Mouse (Mus musculus) MEL-GATA-1-ER (cell line): Measurements from ENCODE around the gene Themis3.

ENCODE experiments used
- DNase-seq: peaks from one replicate; pipeline ENCODE4 v3.0.0-alpha.2; 2012; ENCODE audit warnings: low read depth; ENCODE audit errors: extremely low read depth

Themis3 gene

DNA sequence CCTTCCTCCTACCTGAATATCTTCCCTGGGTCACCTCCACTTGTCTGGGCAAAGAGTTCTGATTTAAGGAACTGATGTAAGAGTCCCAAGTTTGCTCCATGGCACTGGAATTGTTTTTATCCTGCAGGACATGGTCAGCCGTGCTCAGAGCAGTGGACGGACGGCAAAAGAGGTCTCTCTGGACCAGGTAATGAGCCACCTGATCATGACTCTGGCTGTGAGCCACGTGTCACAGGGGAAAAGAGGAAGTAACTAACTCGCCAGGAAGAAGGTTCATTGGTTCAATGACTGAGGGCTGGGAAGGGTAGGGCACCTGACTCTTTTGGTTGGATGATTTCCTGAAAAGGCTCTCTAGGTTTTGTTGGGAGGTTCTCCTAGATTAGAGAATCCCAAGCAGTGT is at the start of gene Themis3:
Themis3 (minus strand) TSS at position 187 of the 400 bp plus-strand sequence.
- no peak for DNase-seq

DNA sequence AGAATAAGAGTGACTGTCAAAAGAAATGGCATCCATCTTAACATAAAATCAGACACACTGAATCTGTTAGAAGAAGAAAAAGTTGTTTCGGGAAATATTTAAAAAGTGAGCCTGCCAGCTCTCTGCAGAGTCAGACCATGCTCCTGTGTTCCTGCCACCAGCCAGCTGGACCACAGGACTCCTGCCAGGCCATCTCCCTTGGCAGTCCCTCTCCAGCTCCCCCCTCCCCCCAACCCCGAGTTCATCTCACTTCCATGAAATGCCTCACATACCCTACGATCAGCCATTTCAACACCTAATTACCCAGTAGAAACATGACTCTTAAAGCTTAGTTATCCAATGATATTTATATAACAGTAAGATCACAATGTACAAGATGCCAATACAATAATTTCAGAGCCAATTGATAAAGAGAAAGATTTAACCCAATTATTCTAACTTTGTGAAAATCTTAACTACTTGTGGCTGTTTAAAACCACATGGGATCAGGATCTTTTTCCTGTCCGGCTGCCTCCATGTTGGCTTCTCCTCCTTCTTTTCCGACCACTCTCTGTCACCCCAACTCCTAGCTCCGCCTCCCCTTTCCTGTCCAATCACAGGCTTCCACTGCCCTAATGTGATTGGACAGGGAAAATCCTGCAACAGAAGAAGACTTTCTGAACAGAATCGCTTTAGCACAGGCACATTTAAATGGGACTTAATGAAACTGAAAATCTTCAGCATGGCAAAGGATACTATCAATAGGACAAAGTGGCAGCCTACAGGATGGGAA is 43.7 kb upstream of the Themis3 start:
- no peak for DNase-seq

DNA sequence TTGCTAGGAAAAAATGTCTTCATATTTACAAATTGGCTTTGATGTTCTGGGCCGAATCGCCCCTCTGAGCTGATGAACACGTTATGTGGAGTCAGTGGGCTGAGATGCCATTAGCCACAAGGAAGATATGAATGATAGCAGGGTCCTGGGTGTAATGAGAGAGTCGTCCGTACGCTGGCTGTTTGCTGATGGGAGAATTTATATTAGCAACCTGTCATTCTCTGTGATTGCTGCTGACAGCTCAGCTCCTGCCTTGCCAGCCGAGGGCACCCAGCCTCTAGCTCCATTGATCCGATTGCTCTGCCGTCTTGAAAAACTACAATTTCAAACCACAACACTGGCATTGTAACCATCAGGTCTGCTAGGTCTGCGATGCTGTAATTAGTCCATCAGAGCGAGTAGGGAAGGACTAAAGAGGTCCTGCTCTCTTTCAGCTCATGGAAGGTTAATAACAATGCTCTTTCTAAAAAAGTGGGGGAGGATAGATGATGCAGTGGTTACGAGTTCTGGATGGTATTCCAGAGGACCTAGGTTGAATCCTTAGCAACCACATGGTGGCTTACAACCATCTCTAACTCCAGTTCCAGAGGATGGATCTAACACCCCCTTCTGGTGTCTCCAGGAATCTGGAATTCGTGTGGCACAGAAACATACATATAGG is 25.7 kb upstream of the Themis3 start:
- DNase-seq = no peak

DNA sequence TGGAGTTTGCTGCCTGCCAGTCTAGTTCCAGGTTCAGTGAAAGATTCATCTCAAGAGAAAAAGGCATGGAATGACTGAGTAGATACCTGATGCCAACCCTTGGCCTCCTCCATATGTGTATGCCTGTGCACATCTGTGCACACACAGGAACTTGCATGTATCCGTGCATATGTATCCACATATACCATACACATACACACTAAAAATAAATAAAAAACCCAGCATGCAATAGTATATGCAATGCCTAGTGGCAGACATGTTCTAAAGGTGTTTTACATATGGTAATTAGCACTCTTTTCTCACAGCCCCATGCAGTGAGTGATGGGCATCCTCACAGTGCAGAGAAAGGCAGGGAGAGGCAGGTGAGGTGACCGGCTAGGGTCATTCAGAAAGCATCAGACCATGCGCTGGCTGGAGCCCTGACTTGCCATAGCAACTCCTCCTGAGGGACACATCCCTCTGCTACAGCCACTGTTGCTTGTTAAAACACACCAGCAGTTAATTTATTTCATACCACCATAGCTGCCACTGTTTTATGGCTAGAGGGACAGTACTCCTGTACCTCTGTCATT is 24.9 kb upstream of the Themis3 start:
- no peak for DNase-seq

DNA sequence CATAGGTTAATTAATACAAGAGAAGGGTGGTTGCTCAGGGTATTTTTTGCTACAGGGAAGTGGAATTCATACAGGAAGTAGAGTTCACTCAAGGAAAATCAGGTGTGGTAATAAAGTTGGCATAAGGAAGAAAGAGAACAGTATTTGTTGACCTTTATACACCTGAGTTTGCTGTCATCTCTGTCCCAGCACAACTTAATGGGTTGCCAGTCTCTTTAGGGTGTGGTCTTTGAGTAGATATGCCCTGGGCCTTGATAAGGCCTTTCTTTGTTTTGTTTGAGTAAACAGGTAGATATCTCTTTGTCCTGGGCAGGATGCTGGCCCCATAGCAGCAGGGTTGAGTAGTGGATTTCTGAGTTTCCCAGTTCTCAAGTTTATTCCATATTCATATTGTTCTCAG is 15.6 kb upstream of the Themis3 start:
- no peak for DNase-seq

DNA sequence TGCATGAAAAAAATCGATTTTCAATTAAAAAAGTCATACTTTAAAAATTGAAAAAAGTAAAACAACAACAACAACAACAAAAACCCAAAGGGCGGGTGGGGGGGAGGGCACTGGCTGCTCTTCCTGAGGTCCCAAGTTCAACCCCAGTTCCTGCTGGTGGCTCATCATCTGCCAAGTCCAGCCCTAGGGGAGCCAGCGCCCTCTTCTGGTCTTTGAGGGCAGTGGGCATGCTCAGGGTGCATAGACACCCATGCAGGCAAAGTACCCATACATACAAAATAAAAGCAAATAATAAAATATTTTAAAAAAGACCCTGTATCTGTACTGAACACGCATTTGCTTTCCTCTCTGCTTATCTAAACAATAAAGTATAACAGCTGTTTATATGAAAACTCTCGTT is 10.5 kb upstream of the Themis3 start:
- no peak for DNase-seq

DNA sequence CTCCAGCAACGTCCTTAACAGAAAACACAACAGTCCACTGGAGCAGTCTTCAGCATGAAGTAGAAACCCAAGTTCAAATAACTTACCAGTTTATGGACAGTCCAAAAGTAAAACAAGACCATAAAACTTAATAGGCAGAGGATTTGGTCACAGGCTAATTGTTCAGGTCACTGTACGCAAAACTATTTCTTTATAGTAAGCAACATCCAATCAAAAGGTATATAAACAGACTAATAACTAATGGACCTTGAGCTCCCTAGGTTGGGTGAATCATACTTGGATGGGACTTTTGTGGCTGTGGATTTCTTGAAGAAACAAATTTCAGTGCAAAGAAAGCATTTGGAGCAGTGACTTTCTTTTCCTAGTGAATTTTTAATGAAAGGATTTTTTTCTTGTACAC is 6.8 kb upstream of the Themis3 start:
- no peak for DNase-seq

DNA sequence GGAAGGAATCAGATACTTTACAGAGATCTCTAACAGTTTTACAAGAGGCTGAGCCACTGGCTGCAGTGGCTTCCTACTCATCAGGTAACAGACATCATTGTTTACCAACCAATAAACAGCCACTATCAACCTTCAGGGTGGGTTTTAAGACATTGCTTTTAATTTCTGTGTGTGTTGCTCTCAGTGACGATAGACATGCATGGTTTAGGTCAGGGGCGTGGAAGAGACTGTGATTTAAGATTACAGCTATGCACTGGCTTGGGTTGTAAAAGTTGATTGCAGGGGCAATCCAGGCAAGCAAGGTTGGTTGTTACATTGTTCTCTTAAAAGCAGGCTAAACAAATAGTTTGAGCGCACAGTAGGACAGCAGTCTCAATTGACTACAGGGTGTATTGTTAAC is 1.4 kb upstream of the Themis3 start:
- no peak for DNase-seq

DNA sequence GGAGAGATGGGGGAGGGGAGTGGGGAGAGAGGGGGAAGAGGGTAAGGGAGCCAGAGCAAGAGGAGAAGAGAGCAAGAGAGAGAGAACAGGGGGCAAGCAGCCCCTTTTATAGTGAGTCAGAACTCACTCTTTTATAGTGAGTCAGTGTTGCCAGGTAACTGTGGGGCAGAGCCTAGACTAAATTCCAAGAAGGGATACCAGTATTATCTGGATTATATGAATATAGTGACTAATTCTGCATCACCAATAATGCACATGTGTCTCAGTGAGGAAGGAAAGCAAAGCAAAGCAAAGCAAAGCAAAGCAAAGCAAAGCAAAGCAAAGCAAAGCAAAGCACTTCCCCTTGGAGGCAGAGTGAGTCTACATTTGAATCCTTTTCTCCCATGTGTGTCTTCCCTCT is 835 bp upstream of the Themis3 start:
- DNase-seq = no peak

DNA sequence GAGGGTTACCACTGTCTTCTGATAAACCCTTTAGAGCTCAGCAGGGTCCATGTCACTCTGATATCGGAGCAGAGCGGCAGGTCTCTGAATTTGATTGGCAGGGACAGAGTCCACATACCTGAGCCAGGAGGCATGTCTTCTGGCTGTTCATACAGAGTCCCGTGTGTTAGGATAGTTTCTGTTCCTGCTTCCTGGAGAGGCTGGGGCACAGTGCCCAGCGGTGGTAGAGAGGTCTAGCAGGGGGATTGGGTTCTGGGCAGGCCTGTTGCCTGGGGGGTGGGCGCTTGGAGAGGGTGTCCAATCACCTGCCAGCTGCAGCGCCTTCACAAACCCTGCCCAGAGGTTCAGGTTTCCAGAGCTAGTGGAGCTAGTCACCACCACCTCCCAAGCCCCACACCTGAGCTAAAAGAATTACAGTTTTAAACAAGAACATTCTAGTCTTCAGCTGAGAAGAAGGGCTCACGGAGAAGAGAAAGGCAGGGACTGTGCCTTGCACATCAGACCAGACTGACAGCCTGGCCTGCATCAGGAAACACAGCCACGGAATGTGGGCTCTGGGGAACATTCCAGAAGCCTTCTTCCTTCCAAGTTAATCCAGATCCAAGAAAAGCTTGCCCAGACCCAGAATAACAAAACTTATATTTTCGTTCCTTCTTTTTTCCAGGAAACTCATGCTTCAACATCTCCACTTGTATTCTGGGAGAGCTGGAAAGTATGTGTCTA is 3.9 kb downstream of the Themis3 start:
- DNase-seq = no peak

DNA sequence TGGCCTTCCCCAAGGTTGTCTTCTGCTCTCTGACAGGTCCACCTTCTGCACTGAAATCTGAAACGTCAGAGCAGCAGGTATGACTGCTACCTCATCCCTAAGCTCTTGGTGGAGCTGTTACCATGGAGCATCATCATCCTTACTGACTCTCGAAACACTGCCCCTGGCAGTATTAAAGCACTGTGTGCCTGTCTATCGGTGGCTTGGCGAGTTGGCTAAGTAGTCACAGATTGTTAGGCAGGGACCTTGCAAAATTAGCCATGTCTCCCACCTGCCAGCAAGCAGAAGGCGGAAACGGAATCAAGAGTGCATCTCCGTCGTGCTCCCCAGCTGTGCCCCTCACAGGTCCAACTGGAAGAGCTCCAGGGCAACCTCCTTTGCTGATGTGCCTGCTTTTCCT is 4.6 kb downstream of the Themis3 start:
- no peak for DNase-seq

DNA sequence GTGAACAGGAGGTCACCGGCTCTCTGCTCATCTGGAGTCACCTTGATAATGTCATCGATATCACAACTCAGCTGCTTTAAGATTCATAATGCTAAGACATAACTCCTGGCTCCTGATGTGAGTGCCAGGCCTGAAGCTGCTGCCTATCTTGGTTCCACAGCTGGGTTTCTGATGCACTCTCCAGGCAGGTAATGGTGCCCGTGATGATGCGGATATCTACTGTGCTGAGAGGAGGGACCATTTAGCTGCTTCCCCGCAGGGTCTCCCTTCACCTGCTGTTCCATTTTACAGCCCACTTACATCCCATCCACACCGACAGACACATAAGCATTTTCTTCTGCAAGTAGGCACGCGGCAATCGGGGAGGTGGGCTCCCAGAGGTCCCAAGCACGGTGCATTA is 7.7 kb downstream of the Themis3 start:
- DNase-seq = no peak

DNA sequence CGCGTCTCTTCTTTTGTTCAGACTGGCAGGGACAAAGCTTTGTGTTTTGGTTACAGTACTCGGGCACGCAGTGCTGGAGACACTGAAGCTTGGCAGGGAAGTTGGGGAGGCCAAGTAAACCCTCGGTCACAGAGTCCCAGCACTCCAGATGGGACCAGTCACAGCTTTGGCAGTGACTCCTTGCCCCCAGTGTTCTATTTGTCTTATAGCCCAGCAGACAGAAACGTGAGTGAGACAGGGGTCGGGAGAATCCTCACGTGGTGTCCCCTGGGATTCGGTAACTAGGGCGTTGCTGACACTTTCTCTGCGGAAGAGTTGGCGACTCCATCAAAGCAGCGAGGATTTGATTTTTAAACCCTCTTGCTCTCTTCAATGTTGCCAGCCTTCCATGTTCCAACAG is 8.3 kb downstream of the Themis3 start:
- DNase-seq = no peak

DNA sequence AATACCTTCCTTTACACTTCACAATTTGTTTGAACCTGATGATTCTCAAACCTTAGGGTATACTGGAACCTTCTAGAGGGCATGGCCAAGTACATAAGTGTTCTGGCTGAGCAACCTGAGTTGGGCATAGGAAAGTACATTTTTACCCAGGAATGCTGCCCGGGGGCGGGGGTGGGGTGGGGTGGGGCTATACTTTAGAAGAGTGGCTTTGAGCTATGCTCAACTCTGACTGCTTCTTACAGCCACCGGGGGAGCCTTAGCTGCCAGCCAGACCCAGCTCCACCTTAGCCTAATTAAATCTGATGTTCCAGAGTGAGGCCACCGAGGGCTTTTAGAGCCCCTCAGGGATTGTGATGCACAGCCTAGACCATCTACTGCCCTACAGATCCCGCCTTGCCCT is 13.4 kb downstream of the Themis3 start:
- DNase-seq = no peak

DNA sequence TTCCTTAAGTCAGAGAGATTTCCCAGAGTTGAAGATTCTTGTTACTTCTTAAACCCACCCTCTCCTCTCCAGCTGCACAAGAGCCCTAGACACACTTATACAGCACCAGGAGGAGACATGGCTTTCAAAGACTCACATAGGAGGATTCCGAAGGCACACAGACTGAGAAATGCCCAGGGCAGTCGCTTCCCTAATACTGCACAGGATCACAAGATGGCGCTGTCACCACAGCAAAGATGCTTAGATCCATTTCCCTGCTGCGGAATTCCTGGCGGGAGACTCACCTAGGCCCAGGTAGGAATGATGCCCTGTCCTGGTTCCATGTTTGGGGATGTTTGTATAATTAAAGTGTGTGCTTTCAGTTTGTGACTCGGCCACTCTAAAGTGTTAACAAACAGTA is 16.4 kb downstream of the Themis3 start:
- no peak for DNase-seq

DNA sequence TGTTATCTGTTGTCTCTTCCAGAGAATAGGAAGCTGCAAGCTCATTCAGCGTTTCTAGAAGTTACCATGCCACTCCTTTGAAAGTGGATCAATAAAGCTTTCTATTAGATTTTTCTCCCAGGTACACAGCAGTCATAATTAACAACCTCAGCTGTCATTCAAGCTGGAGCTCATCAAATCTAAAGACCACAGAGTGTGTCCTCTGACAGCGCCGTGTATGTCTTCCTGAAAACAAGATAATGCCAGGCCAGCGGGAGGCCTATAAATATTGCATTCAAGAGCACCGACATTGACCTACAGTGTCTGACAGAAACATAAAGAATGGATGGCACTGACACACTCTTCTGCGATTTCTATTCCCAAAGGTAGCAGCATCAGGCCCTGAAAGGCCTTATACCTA is 16.9 kb downstream of the Themis3 start:
- DNase-seq = no peak

DNA sequence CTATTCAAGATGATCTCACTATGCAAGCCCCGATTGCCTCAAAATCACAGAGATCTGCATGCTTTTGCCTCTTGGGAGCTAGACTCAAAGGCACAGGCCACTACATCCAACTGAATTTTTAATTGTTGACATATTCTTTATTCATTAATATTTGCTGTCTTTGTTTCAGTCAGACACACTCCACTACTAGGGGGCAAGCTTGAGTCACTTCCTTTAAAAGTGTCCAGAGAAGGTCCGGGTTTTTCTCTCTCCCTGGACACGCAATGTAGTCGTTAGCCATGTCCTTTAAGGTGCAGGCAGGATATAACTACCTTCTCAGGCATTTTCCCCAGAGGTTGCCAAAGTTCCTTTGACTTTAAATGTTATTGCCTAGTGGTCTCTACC is 21.8 kb downstream of the Themis3 start:
- no peak for DNase-seq

DNA sequence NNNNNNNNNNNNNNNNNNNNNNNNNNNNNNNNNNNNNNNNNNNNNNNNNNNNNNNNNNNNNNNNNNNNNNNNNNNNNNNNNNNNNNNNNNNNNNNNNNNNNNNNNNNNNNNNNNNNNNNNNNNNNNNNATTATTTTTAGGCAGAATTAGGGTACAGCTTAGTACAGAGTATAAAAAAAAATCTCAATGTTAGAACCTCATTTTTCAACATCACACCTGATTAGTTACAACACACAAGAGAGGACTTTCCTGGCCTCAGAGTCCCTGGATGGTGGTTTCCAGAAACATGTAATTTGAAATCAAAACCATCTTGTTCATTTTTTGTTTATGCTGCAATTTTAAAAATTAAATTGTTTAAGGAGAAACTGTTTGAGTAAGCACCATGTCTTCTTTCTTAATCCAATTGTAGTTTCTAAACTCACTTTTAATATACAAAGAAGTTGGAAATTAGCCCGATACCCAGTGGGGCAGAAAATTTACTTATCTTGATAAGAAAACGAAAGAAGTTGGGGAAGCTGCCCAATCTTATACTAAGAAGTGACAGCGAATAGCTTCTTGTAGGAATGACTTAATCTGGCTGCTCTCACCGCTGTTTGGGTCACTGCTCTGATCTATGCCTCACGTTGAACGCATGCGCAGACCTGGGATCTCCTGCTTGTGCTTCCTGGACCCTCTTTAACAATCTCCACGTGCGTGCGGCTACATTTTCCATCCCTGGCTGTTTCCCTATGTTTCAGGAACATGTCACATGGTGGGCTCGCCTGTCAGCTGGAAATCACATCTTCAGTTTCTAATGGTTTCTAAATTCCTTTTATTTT is 22.4 kb downstream of the Themis3 start:
- DNase-seq = no peak

DNA sequence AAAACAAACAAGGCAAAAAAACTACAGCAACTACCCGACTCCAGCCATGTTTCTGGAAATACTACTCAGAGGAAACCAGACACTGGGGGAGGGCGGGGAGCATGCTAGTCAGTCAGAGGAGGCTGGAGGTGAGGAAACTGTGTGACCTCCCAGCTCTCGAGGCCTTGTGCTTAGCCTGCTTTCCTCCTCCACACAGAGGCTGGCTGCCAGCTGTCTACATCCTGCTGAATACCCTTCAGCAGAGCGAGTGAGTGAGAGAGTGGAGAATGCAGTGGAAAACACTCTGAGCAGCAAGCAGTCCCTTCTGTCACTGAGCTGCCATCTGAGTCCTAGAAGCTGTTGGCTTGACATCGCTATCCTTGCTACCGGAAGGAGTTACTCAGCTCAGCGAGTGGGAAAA is 30.2 kb downstream of the Themis3 start:
- DNase-seq = no peak

DNA sequence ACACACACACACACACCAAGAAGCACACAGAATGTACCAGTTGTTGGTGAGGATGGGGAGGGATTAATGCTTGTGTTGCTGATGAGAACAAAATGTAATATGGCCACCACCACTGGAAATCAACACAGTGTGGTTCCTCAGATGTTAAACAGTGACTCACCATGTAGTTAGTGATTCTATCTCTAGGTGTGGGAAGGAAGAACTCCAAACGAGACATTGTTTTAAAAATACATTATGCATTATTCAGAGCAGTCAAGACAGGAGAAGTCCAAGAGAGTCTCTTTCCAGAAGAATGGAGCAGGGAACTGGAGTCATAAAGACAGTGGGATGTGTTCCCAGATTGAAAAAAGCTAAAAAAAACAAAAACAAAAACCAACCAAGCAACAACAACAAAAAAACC is 30.9 kb downstream of the Themis3 start:
- no peak for DNase-seq

DNA sequence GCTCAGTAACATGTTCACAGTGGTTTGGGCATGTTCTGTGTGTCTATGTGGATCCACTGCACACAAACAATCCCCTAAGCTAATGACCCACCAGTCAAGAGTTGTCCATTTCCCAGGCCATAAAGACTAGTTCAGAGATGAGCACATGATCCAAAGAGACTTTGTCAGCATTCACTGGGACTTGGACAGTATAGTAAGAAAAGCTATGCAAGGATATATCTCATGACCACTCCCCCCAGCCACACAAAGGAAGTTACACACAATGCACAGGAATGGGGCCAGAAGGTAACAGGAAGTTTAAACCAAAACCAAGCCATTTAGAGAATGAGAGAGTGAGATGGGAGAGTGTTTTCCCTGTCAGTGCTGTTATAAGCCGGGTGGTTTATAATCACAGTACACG is 33.0 kb downstream of the Themis3 start:
- no peak for DNase-seq
